Mouse (Mus musculus) bone marrow macrophage, adult 2 months (primary cell): Measurements from ENCODE around the gene Phox2b.

Experiments
- CTCF ChIP-seq: IDR thresholded peaks from 2 replicates; pipeline ENCODE4 v1.5.1; 2012; ENCODE audit warnings: low read depth, mild to moderate bottlenecking, low read length, moderate library complexity
- POLR2A ChIP-seq: IDR thresholded peaks from 2 replicates; pipeline ENCODE4 v1.6.1; 2012; ENCODE audit warnings: mild to moderate bottlenecking, low read depth, low read length, borderline replicate concordance

DNA sequence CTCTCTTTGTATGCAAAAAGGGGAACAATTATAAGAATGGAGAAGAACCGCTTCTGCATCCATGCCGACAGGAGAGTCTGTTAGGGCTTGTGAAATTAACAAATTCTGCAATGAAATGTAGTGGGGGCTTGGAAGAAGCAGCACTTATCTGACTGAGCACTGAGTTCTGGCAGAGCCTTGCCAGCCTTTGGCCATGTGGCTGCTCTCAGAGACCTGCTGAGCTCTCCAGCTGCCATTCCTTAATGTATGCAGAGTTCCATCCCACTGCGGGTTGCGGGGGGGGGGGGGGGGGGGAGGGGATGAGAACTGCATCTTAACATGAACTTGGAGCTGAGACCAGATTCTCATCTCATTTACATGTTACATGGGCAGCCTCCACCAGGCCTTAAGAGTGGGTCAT is 38.6 kb downstream of the Phox2b start:
- TF ChIP-seq CTCF: no peak
- TF ChIP-seq POLR2A: no peak
